Mouse (Mus musculus): ENCODE measurements around the gene Rbm4b.

Rbm4b gene

GRCm38 (mm10) chr19:4810746-4811062 is 54.4 kb downstream of the Rbm4b start:
- DNase-seq (ENCODE audit: low read depth, low spot score), result no peak

- peak; percentile 99 for DNase-seq (ENCODE audit: low read depth, low spot score)
These were observed 55.0 kb downstream of the Rbm4b start, which contains the start of the genes Gm21992 and Rbm14 for GRCm38 (mm10) chr19:4811063-4811908. Gene Gm21992 (minus strand): TSS chr19:4811612. Gene Rbm14 (minus strand): TSS chr19:4811634.

DNA sequence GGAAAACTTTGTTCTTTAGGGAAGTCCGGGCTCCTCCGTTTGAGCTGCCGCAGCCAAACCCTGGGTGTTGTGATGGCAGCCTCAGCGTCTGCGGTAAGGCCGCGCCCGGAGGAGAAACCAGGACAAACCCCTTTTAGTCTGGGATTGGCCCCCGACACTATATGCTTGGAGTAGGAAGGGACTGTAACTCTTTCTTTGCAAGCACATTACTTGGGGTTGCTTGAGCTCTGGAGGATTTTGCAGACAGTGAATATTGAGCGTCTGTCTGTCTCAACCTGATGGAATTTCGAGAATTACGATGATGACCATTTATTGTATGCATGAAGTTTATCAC is 55.6 kb downstream of the Rbm4b start:
- no peak for DNase-seq (ENCODE audit: low read depth, low spot score)

DNA sequence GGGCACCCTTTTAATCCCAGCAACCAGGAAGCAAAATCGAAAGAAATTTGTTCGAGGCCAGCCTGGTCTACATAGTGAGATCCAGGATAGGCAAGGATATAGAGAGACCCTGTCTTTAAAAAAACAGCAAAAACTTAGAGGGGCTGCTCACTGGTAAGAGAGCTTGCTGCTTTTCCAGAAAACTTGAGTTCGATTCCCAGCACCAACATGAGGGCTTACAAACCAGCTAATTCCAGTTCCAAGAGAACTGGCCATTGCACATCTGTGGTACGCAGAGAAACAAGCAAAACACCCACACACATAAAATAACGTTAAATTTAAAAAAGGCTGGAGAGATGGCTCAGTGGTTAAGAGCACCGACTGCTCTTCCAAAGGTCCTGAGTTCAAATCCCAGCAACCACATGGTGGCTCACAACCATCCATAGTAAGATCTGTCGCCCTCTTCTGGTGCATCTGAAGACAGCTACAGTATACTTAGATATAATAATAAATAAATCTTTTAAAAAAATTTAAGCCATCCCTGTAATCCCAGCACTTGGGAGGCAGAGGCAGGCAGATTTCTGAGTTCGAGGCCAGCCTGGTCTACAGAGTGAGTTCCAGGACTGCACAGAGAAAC is 56.1 kb downstream of the Rbm4b start:
- DNase-seq (ENCODE audit: low read depth, low spot score), result peak; percentile 58

DNA sequence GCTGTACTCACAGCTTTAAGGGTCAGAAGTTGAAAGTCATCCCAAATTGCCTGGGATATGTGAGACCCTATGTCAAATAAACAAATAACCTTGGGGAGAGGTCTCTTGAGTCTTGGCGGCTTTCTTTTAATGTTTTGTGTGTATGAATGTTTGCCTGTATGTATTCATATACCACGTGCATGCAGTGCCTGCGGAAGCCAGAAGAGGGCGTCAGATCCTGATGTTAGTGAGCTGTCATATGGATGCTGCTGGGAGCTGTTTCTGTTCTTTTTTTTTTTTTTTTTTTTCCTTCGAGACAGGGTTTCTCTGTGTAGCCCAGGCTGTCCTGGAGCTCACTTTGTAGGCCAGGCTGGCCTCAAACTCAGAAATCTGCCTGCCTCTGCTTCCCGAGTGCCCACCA is 56.7 kb downstream of the Rbm4b start:
- peak; percentile 86 for DNase-seq (ENCODE audit: low read depth, low spot score)

Data from ES-CJ7 (cell line).